Mouse (Mus musculus): Measurements from ENCODE around the gene S100a2.

GRCm38 (mm10) chr3:90623435-90624071 is 33.5 kb downstream of the S100a2 start:
- no peak for TF ChIP-seq CTCF (conservative IDR thresholded peaks at IDR 0.05; ENCODE audit: low read length)
- TF ChIP-seq POU5F1 (IDR thresholded peaks at IDR 0.05; ENCODE audit: borderline replicate concordance, low read length): no peak

Data from E14TG2a.4 (cell line).